Mouse (Mus musculus): ENCODE results near the gene Atf1. TPM values are rescaled to one million over a fixed set of nuclear protein-coding genes. Genes with fewer than 3 reads are reported as not detected.
"Not testable (repeated sequence)": the region's sequence is repeated elsewhere in the genome, so short reads cannot be mapped to it uniquely, and the experiment has no call there.

The Atf1 gene
- polyA plus RNA-seq, 1 experiment from 2014 or later: 12.7 TPM

- Histone ChIP-seq H3K27me3 (no peaks in the 10 kb centered on the region), H3K9me3 (no peaks in the 10 kb centered on the region), H3K27ac (replicated peaks) (no peak overlapping the region), H3K36me3 (no peaks in the 10 kb centered on the region), H3K4me1 (replicated peaks) (peaks cover 14% of the 10 kb centered on the region), H3K4me3 (no peak overlapping the region), H3K4me2 (no peak overlapping the region), H3K9ac (no peak overlapping the region)
- 64% methylated on average over 15 of the region's 15 CpGs for WGBS
- no peak for ATAC-seq (ENCODE audit: low FRiP score, low read depth)
Measured at GRCm38 (mm10) chr15:100301556-100301955, 73.9 kb downstream of the Atf1 start.

GRCm38 (mm10) chr15:100303428-100304018 lies 75.9 kb downstream of the Atf1 start:
- no peak for ATAC-seq (ENCODE audit: low FRiP score, low read depth)
- Histone ChIP-seq H3K27ac (replicated peaks) (peak overlapping the region; percentile 87), H3K9me3 (no peaks in the 10 kb centered on the region), H3K9ac (peak overlapping the region; percentile 48), H3K4me3 (peak overlapping the region; percentile 46), H3K4me2 (peak overlapping the region; percentile 71), H3K36me3 (no peaks in the 10 kb centered on the region), H3K27me3 (no peaks in the 10 kb centered on the region), H3K4me1 (replicated peaks) (peaks cover 14% of the 10 kb centered on the region)
- WGBS: 54% methylated on average over 8 of the region's 8 CpGs

DNA sequence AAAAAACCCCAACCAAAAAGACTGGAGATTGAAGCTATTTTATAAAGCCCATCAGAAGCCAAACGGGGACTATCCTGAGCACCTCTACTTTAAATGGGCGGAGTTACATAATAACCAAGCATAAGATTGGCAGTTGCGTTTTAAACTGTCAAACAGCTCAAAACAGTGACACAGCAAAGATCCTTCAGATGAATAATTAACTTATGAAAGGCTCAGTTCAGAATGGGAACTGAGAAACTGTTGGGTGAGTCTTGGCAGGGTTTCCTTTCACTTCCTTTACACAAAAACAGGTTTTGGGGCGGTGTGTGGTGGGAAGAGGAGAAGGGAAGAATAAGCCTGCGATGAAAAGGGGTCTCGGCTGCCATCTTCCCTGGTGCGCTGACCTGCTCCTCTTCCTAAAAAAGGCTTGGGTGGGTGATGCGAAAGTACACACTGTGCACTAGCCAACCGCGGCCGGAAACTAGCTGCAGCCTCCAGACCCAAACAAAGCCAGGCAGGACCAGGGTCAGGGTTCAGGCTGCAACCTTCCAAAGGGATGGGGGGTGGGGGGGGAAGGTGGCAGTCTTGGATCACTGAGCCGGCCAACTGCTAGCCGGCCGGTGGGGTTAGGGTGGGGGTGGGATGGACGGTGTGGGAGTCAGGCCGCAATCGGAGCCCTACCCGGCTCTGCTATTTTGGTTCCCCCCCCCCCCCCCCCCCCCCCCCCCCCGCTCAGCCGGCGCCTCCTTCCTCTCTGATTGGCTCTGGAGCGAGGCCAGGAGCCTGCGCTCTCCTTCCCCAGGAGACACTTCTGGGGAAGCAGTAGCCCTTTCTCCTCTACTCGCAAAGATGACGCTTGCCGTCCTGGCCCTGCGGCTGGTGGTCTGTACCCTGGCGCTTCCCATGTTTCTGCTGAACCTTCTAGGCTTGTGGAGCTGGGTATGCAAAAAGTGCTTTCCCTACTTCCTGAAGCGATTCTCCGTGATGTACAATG lies 76.7 kb downstream of the Atf1 start, which contains the start of gene Mettl7a1:
TSS of gene Mettl7a1 (plus strand) at position 122 of the 973 bp plus-strand sequence.
- H3K27me3 ChIP-seq: no peaks in the 10 kb centered on the region
- peak within 1 kb of the TSS; percentile 48 for H3K9ac ChIP-seq
- no peaks in the 10 kb centered on the region for H3K9me3 ChIP-seq
- H3K4me3 ChIP-seq: peak within 1 kb of the TSS; percentile 46
- peaks cover 14% of the 10 kb centered on the region for H3K4me1 ChIP-seq (replicated peaks)
- ATAC-seq (ENCODE audit: low FRiP score, low read depth): peak; percentile 65
- no peaks in the 10 kb centered on the region for H3K36me3 ChIP-seq
- peak within 1 kb of the TSS; percentile 71 for H3K4me2 ChIP-seq
- H3K27ac ChIP-seq (replicated peaks): peak within 1 kb of the TSS; percentile 87
- WGBS: 2% methylated on average over 22 of the region's 30 CpGs

GRCm38 (mm10) chr15:100306201-100306600 lies 78.6 kb downstream of the Atf1 start:
- Histone ChIP-seq H3K4me1 (replicated peaks) (peaks cover 14% of the 10 kb centered on the region), H3K9ac (no peak overlapping the region), H3K4me2 (no peak overlapping the region), H3K36me3 (no peaks in the 10 kb centered on the region), H3K4me3 (no peak overlapping the region), H3K27ac (replicated peaks) (no peak overlapping the region), H3K27me3 (no peaks in the 10 kb centered on the region), H3K9me3 (no peaks in the 10 kb centered on the region)
- no peak for ATAC-seq (ENCODE audit: low FRiP score, low read depth)
- WGBS: 87% methylated on average over 2 of the region's 2 CpGs

- not testable (repeated sequence) for H3K9ac ChIP-seq; H3K27me3 ChIP-seq; H3K4me3 ChIP-seq; H3K4me2 ChIP-seq; H3K9me3 ChIP-seq; H3K27ac ChIP-seq (replicated peaks); H3K36me3 ChIP-seq; ATAC-seq (ENCODE audit: low FRiP score, low read depth)
- H3K4me1 ChIP-seq (replicated peaks): peaks cover 14% of the 10 kb centered on the region
- 51% methylated on average over 11 of the region's 11 CpGs for WGBS
Measured at GRCm38 (mm10) chr15:100307438-100308096, 79.9 kb downstream of the Atf1 start.

Other genes starting within 250 kb of the Atf1 start
- 16.7 and 17.5 TPM in 2 replicates for gene Dip2b, start 189.2 kb upstream of the Atf1 start, polyA plus RNA-seq (2015; fragmentation: Nextera tagmentation; extraction: Ambion mirVana)
- not detected in 2 replicates for gene Tmprss12, start 53.0 kb downstream of the Atf1 start, polyA plus RNA-seq (2015; fragmentation: Nextera tagmentation; extraction: Ambion mirVana)
- 3.4 and 3.8 TPM in 2 replicates for gene Mettl7a1, start 76.3 kb downstream of the Atf1 start, polyA plus RNA-seq (2015; fragmentation: Nextera tagmentation; extraction: Ambion mirVana)
- 0.09 and 0.12 TPM in 2 replicates for gene Mettl7a3, start 107.1 kb downstream of the Atf1 start, polyA plus RNA-seq (2015; fragmentation: Nextera tagmentation; extraction: Ambion mirVana)
- 0.18 TPM in 1 of 2 replicates, not detected in the other for gene Methig1, start 125.3 kb downstream of the Atf1 start, polyA plus RNA-seq (2015; fragmentation: Nextera tagmentation; extraction: Ambion mirVana)
- gene Mettl7a2, start 125.4 kb downstream of the Atf1 start, polyA plus RNA-seq (2015; fragmentation: Nextera tagmentation; extraction: Ambion mirVana): not detected in 2 replicates
- 0.38 TPM in 1 of 2 replicates, not detected in the other for gene Higd1c, start 136.7 kb downstream of the Atf1 start, polyA plus RNA-seq (2015; fragmentation: Nextera tagmentation; extraction: Ambion mirVana)
- gene Gm5475, start 194.3 kb downstream of the Atf1 start, polyA plus RNA-seq (2015; fragmentation: Nextera tagmentation; extraction: Ambion mirVana): 0.18 and 0.19 TPM in 2 replicates
- 19.9 and 27.6 TPM in 2 replicates for gene Slc11a2, start 197.3 kb downstream of the Atf1 start, polyA plus RNA-seq (2015; fragmentation: Nextera tagmentation; extraction: Ambion mirVana)
- gene Letmd1, start 241.2 kb downstream of the Atf1 start, polyA plus RNA-seq (2015; fragmentation: Nextera tagmentation; extraction: Ambion mirVana): 55.5 and 56.7 TPM in 2 replicates

Measured in hindbrain, embryonic 15.5 days (tissue).